Mouse (Mus musculus): ENCODE results near the gene Cacng3. TPM values are rescaled to one million over a fixed set of nuclear protein-coding genes. Genes with fewer than 3 reads are reported as not detected.

Cacng3 gene
- polyA plus RNA-seq, 1 experiment from 2014 or later = 1.5 TPM

- H3K4me3 ChIP-seq (replicated peaks) = no peak overlapping the region
- no peak for ATAC-seq (replicated peaks; ENCODE audit: low FRiP score)
- H3K4me1 ChIP-seq = no peaks in the 10 kb centered on the region
- no peaks in the 10 kb centered on the region for H3K27me3 ChIP-seq
- no peak overlapping the region for H3K27ac ChIP-seq
- no peaks in the 10 kb centered on the region for H3K36me3 ChIP-seq
- 91% methylated on average over 7 of the region's 7 CpGs for WGBS
- H3K9me3 ChIP-seq (replicated peaks) = no peaks in the 10 kb centered on the region
- H3K9ac ChIP-seq = no peak overlapping the region
- no peak overlapping the region for H3K4me2 ChIP-seq
Measured at GRCm38 (mm10) chr7:122789929-122790328, 119.6 kb downstream of the Cacng3 start.

GRCm38 (mm10) chr7:122793655-122794346 lies 123.5 kb downstream of the Cacng3 start:
- Histone ChIP-seq H3K27me3 (no peaks in the 10 kb centered on the region), H3K4me3 (replicated peaks) (no peak overlapping the region), H3K4me2 (no peak overlapping the region), H3K9me3 (replicated peaks) (no peaks in the 10 kb centered on the region), H3K9ac (no peak overlapping the region), H3K36me3 (no peaks in the 10 kb centered on the region), H3K27ac (no peak overlapping the region), H3K4me1 (no peaks in the 10 kb centered on the region)
- WGBS = 52% methylated on average over 6 of the region's 6 CpGs
- ATAC-seq (replicated peaks; ENCODE audit: low FRiP score) = no peak

GRCm38 (mm10) chr7:122795140-122795539 lies 124.8 kb downstream of the Cacng3 start:
- Histone ChIP-seq H3K9ac (no peak overlapping the region), H3K4me1 (no peaks in the 10 kb centered on the region), H3K27ac (no peak overlapping the region), H3K36me3 (no peaks in the 10 kb centered on the region), H3K9me3 (replicated peaks) (no peaks in the 10 kb centered on the region), H3K4me2 (no peak overlapping the region), H3K27me3 (no peaks in the 10 kb centered on the region), H3K4me3 (replicated peaks) (no peak overlapping the region)
- no peak for ATAC-seq (replicated peaks; ENCODE audit: low FRiP score)
- WGBS = 85% methylated on average over 6 of the region's 6 CpGs

- no peak for ATAC-seq (replicated peaks; ENCODE audit: low FRiP score)
- Histone ChIP-seq H3K9ac (no peak overlapping the region), H3K4me3 (replicated peaks) (no peak overlapping the region), H3K4me2 (no peak overlapping the region), H3K36me3 (no peaks in the 10 kb centered on the region), H3K27me3 (no peaks in the 10 kb centered on the region), H3K9me3 (replicated peaks) (no peaks in the 10 kb centered on the region), H3K27ac (no peak overlapping the region), H3K4me1 (peaks cover 6% of the 10 kb centered on the region; the same call in 1 of the 2 replicates)
- WGBS = 56% methylated on average over 2 of the region's 2 CpGs
Measured at GRCm38 (mm10) chr7:122800821-122801220, 130.5 kb downstream of the Cacng3 start.

- peak overlapping the region; percentile 48; the same call in 1 of the 2 replicates for H3K27ac ChIP-seq
- ATAC-seq (replicated peaks; ENCODE audit: low FRiP score) = peak; percentile 67
- no peak overlapping the region for H3K9ac ChIP-seq
- no peaks in the 10 kb centered on the region for H3K27me3 ChIP-seq
- no peaks in the 10 kb centered on the region for H3K9me3 ChIP-seq (replicated peaks)
- H3K4me1 ChIP-seq = peaks cover 6% of the 10 kb centered on the region; the same call in 1 of the 2 replicates
- WGBS = 45% methylated on average over 9 of the region's 9 CpGs
- H3K36me3 ChIP-seq = no peaks in the 10 kb centered on the region
- H3K4me2 ChIP-seq = no peak overlapping the region
- H3K4me3 ChIP-seq (replicated peaks) = no peak overlapping the region
Measured at GRCm38 (mm10) chr7:122803839-122804496, 133.7 kb downstream of the Cacng3 start.

- Histone ChIP-seq H3K4me1 (peaks cover 6% of the 10 kb centered on the region; the same call in 1 of the 2 replicates), H3K9ac (no peak overlapping the region), H3K27me3 (no peaks in the 10 kb centered on the region), H3K27ac (no peak overlapping the region), H3K4me3 (replicated peaks) (no peak overlapping the region), H3K9me3 (replicated peaks) (no peaks in the 10 kb centered on the region), H3K36me3 (no peaks in the 10 kb centered on the region), H3K4me2 (no peak overlapping the region)
- 62% methylated on average over 5 of the region's 5 CpGs for WGBS
- ATAC-seq (replicated peaks; ENCODE audit: low FRiP score) = no peak
Measured at GRCm38 (mm10) chr7:122806531-122806930, 136.2 kb downstream of the Cacng3 start.

- Histone ChIP-seq H3K9ac (no peak overlapping the region), H3K4me1 (no peaks in the 10 kb centered on the region), H3K4me3 (replicated peaks) (no peak overlapping the region), H3K36me3 (no peaks in the 10 kb centered on the region), H3K27ac (no peak overlapping the region), H3K27me3 (no peaks in the 10 kb centered on the region), H3K9me3 (replicated peaks) (no peaks in the 10 kb centered on the region), H3K4me2 (no peak overlapping the region)
- WGBS = 47% methylated on average over 1 of the region's 1 CpGs
- ATAC-seq (replicated peaks; ENCODE audit: low FRiP score) = no peak
Measured at GRCm38 (mm10) chr7:122813724-122814123, 143.4 kb downstream of the Cacng3 start.

- Histone ChIP-seq H3K9me3 (replicated peaks) (no peaks in the 10 kb centered on the region), H3K4me1 (no peaks in the 10 kb centered on the region), H3K9ac (no peak overlapping the region), H3K36me3 (no peaks in the 10 kb centered on the region), H3K4me2 (no peak overlapping the region), H3K27me3 (no peaks in the 10 kb centered on the region), H3K27ac (no peak overlapping the region), H3K4me3 (replicated peaks) (no peak overlapping the region)
- whole genome bisulfite sequencing = 78% methylated on average over 7 of the region's 7 CpGs
- no peak for ATAC-seq (replicated peaks; ENCODE audit: low FRiP score)
Measured at GRCm38 (mm10) chr7:122817565-122817964, 147.3 kb downstream of the Cacng3 start.
